Mouse (Mus musculus): Measurements from ENCODE around the gene Ewsr1. TPM values are rescaled to one million over a fixed set of nuclear protein-coding genes. Genes with fewer than 3 reads are reported as not detected.

Gene Ewsr1
- total and polyA plus RNA-seq, 3 experiments, result 89.7 to 164 (median 92.3) TPM

GRCm38 (mm10) chr11:5125713-5126112, 26.6 kb upstream of the Ewsr1 start:
- WGBS, result 83% methylated on average over 4 of the region's 4 CpGs
- DNase-seq, result no peak
- H3K9ac ChIP-seq (ENCODE audit: low read depth, low read length), result no peak overlapping the region
- H3K79me2 ChIP-seq (replicated peaks; ENCODE audit: control insufficient read depth, insufficient read depth, low read length), result no peaks in the 10 kb centered on the region
- no peaks in the 10 kb centered on the region for H3K36me3 ChIP-seq (ENCODE audit: control insufficient read depth, insufficient read depth, low read length)
- no peak overlapping the region for H3K4me3 ChIP-seq
- no peak overlapping the region for H3K27ac ChIP-seq
- no peaks in the 10 kb centered on the region for H3K4me1 ChIP-seq (ENCODE audit: control insufficient read depth, insufficient read depth, low read length)
- TF ChIP-seq POLR2A (IDR thresholded peaks at IDR 0.05; ENCODE audit: insufficient read depth, low read depth, low read length) (no peak), EP300 (IDR thresholded peaks at IDR 0.05; ENCODE audit: insufficient read depth, low read depth, low read length) (no peak)
- H3K27me3 ChIP-seq (ENCODE audit: control insufficient read depth, insufficient read depth, low read length), result no peaks in the 10 kb centered on the region
- intact Hi-C loops (cut with DNase I), result no loop called here

GRCm38 (mm10) chr11:5114931-5115581, 16.0 kb upstream of the Ewsr1 start:
- H3K9ac ChIP-seq (ENCODE audit: low read depth, low read length), result no peak overlapping the region
- TF ChIP-seq POLR2A (IDR thresholded peaks at IDR 0.05; ENCODE audit: insufficient read depth, low read depth, low read length) (no peak), CTCF (IDR thresholded peaks at IDR 0.05) (0 out of 2 replicates have a peak, but pooled peaks have one; percentile 100), EP300 (IDR thresholded peaks at IDR 0.05; ENCODE audit: insufficient read depth, low read depth, low read length) (peak; percentile 93)
- H3K4me1 ChIP-seq (ENCODE audit: control insufficient read depth, insufficient read depth, low read length), result no peaks in the 10 kb centered on the region; the same call in none of the 2 replicates
- no peaks in the 10 kb centered on the region for H3K36me3 ChIP-seq (ENCODE audit: control insufficient read depth, insufficient read depth, low read length)
- H3K27me3 ChIP-seq (ENCODE audit: control insufficient read depth, insufficient read depth, low read length), result no peaks in the 10 kb centered on the region
- H3K27ac ChIP-seq, result no peak overlapping the region
- no peak overlapping the region for H3K4me3 ChIP-seq
- no peaks in the 10 kb centered on the region for H3K79me2 ChIP-seq (replicated peaks; ENCODE audit: control insufficient read depth, insufficient read depth, low read length)
- intact Hi-C loops (cut with DNase I), result loop anchor here (5.0 to 10.0 kb wide), 2 partner anchors 67 to 360 kb away; no protein-coding TSS in a partner anchor
- DNase-seq, result peak; percentile 81 to 85
- WGBS, result 28% methylated on average over 13 of the region's 13 CpGs

GRCm38 (mm10) chr11:5113645-5114044, 14.6 kb upstream of the Ewsr1 start:
- H3K27ac ChIP-seq, result no peak overlapping the region
- H3K36me3 ChIP-seq (ENCODE audit: control insufficient read depth, insufficient read depth, low read length), result no peaks in the 10 kb centered on the region
- H3K4me3 ChIP-seq, result no peak overlapping the region
- no peaks in the 10 kb centered on the region for H3K27me3 ChIP-seq (ENCODE audit: control insufficient read depth, insufficient read depth, low read length)
- 77% methylated on average over 7 of the region's 7 CpGs for WGBS
- no peaks in the 10 kb centered on the region; the same call in none of the 2 replicates for H3K4me1 ChIP-seq (ENCODE audit: control insufficient read depth, insufficient read depth, low read length)
- no peak for DNase-seq
- no peaks in the 10 kb centered on the region for H3K79me2 ChIP-seq (replicated peaks; ENCODE audit: control insufficient read depth, insufficient read depth, low read length)
- TF ChIP-seq CTCF (IDR thresholded peaks at IDR 0.05), result no peak
- no peak for TF ChIP-seq POLR2A (IDR thresholded peaks at IDR 0.05; ENCODE audit: insufficient read depth, low read depth, low read length)
- TF ChIP-seq EP300 (IDR thresholded peaks at IDR 0.05; ENCODE audit: insufficient read depth, low read depth, low read length), result no peak
- intact Hi-C loops (cut with DNase I), result loop anchor here (10.0 kb wide), 1 partner anchor 361 kb away; no protein-coding TSS in a partner anchor
- no peak overlapping the region for H3K9ac ChIP-seq (ENCODE audit: low read depth, low read length)

GRCm38 (mm10) chr11:5109441-5109840, 10.4 kb upstream of the Ewsr1 start:
- no peak for DNase-seq
- H3K4me3 ChIP-seq, result no peak overlapping the region
- no peaks in the 10 kb centered on the region for H3K36me3 ChIP-seq (ENCODE audit: control insufficient read depth, insufficient read depth, low read length)
- no peak overlapping the region for H3K9ac ChIP-seq (ENCODE audit: low read depth, low read length)
- TF ChIP-seq CTCF (IDR thresholded peaks at IDR 0.05), result no peak
- no peak for TF ChIP-seq EP300 (IDR thresholded peaks at IDR 0.05; ENCODE audit: insufficient read depth, low read depth, low read length)
- H3K27ac ChIP-seq, result no peak overlapping the region
- H3K27me3 ChIP-seq (ENCODE audit: control insufficient read depth, insufficient read depth, low read length), result no peaks in the 10 kb centered on the region
- H3K4me1 ChIP-seq (ENCODE audit: control insufficient read depth, insufficient read depth, low read length), result no peaks in the 10 kb centered on the region; the same call in 1 of the 2 replicates
- no peaks in the 10 kb centered on the region for H3K79me2 ChIP-seq (replicated peaks; ENCODE audit: control insufficient read depth, insufficient read depth, low read length)
- 64% methylated on average over 8 of the region's 8 CpGs for WGBS
- intact Hi-C loops (cut with DNase I), result no loop called here

GRCm38 (mm10) chr11:5103986-5104509, 5.0 kb upstream of the Ewsr1 start:
- Histone ChIP-seq H3K27me3 (ENCODE audit: control insufficient read depth, insufficient read depth, low read length) (no peaks in the 10 kb centered on the region), H3K9ac (ENCODE audit: low read depth, low read length) (no peak overlapping the region), H3K4me3 (no peak overlapping the region), H3K36me3 (ENCODE audit: control insufficient read depth, insufficient read depth, low read length) (no peaks in the 10 kb centered on the region), H3K4me1 (ENCODE audit: control insufficient read depth, insufficient read depth, low read length) (peaks cover 6% of the 10 kb centered on the region), H3K27ac (no peak overlapping the region), H3K79me2 (replicated peaks; ENCODE audit: control insufficient read depth, insufficient read depth, low read length) (no peaks in the 10 kb centered on the region)
- TF ChIP-seq CTCF (IDR thresholded peaks at IDR 0.05) (no peak), EP300 (IDR thresholded peaks at IDR 0.05; ENCODE audit: insufficient read depth, low read depth, low read length) (no peak), POLR2A (IDR thresholded peaks at IDR 0.05; ENCODE audit: insufficient read depth, low read depth, low read length) (no peak)
- WGBS, result 100% methylated on average over 4 of the region's 4 CpGs
- intact Hi-C loops (cut with DNase I), result no loop called here
- no peak for DNase-seq

- H3K27me3 ChIP-seq (ENCODE audit: control insufficient read depth, insufficient read depth, low read length), result no peaks in the 10 kb centered on the region
These were observed 3.3 kb upstream of the Ewsr1 start for GRCm38 (mm10) chr11:5102384-5102783.

More at GRCm38 (mm10) chr11:5102384-5102783, 3.3 kb upstream of the Ewsr1 start:
- no peaks in the 10 kb centered on the region for H3K79me2 ChIP-seq (replicated peaks; ENCODE audit: control insufficient read depth, insufficient read depth, low read length)
- no peaks in the 10 kb centered on the region for H3K36me3 ChIP-seq (ENCODE audit: control insufficient read depth, insufficient read depth, low read length)
- H3K9ac ChIP-seq (ENCODE audit: low read depth, low read length), result no peak overlapping the region
- intact Hi-C loops (cut with DNase I), result no loop called here
- H3K4me1 ChIP-seq (ENCODE audit: control insufficient read depth, insufficient read depth, low read length), result peaks cover 6% of the 10 kb centered on the region
- H3K27ac ChIP-seq, result no peak overlapping the region
- TF ChIP-seq POLR2A (IDR thresholded peaks at IDR 0.05; ENCODE audit: insufficient read depth, low read depth, low read length), result no peak
- no peak for TF ChIP-seq EP300 (IDR thresholded peaks at IDR 0.05; ENCODE audit: insufficient read depth, low read depth, low read length)
- TF ChIP-seq CTCF (IDR thresholded peaks at IDR 0.05), result no peak
- no peak overlapping the region for H3K4me3 ChIP-seq
- DNase-seq, result no peak
- WGBS, result 74% methylated on average over 7 of the region's 7 CpGs

All from heart, adult 2 months (tissue).